ENCODE assay signal across 9 mouse cellular contexts in the genomic region with DNA sequence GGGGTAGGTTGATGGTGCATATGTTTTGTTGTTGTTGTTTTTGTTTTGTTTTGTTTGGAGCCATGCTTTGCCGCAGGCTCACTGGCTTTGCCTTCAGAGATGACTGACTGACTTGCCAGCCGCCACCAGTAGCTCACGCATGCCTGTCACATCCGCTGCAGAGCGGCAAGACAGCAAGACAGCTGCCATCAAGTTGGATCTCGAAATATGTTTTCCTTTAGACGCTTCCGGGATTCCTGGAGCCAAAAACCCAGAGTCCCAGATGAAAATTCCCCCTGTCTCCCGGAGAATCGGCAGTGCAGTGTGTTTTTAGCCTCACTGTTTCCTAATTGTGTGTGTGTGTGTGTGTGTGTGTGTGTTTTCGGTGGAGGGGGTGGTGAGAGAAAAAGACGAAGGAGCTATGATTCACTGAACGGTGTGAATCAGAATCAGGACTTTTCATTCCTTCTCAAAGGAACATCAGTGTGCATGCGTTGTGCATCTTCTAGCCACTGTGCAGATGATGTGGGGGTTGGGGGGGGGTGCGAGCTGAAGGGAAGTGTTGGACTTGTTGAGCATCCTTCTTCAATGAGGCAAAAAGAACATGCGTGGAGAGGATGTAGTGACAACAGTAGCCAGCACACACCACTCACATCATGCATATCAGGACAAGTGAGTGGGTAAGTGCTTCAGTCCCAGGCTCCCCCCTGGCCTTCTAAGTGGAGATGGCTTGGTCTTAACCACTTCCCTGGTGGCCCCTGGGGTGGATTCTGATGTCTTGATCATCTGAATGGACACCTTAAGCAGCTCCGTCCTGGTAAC.
A peak's percentile ranks its signal among the peaks of the same experiment; 100 is the strongest.
DNase-seq lines count a peak whose midpoint lies in the region; ATAC-seq and TF ChIP-seq lines count a peak whose summit lies in the region.
"Had no signal": no experiment of that assay in that cellular context is flagged by ENCODE, and none has a peak within 500 bp of the region (broad histone marks: within the 10 kb centered on the region; RNA-seq: fewer than 3 reads in every experiment).

No protein-coding gene starts in this region.

- no peak overlapping the region for H3K4me3 ChIP-seq in kidney, embryonic 16.5 days (ENCODE audit: low read length)
- H3K4me3 ChIP-seq in G1E (ENCODE audit: low read depth, low read length): peak overlapping the region; percentile 50; the same call in 1 of the 2 replicates
- no peak overlapping the region for H3K4me3 ChIP-seq in embryonic fibroblast, embryonic 13.5 days (ENCODE audit: insufficient read depth, low read length)
- H3K4me3 ChIP-seq in liver, embryonic 15.5 days (replicated peaks): no peak overlapping the region

- H3K4me2 ChIP-seq in kidney, embryonic 16.5 days (replicated peaks; ENCODE audit: low read depth, low read length): peak overlapping the region; percentile 23
- H3K4me2 ChIP-seq in liver, embryonic 15.5 days: peak overlapping the region; percentile 25

- peaks cover 34% of the 10 kb centered on the region for H3K4me1 ChIP-seq in kidney, embryonic 16.5 days (ENCODE audit: insufficient read depth, low read length)
- peaks cover 81% of the 10 kb centered on the region for H3K4me1 ChIP-seq in G1E (ENCODE audit: insufficient read depth, low read depth, low read length)
- peaks cover 27% of the 10 kb centered on the region for H3K4me1 ChIP-seq in embryonic fibroblast, embryonic 13.5 days (ENCODE audit: control insufficient read depth, insufficient read depth, low read length)
- H3K4me1 ChIP-seq in liver, embryonic 15.5 days (replicated peaks): peaks cover 62% of the 10 kb centered on the region

- no peaks in the 10 kb centered on the region for H3K36me3 ChIP-seq in kidney, embryonic 16.5 days (ENCODE audit: insufficient read depth, low read length)
- H3K36me3 ChIP-seq in G1E (replicated peaks): peaks cover 20% of the 10 kb centered on the region
- no peaks in the 10 kb centered on the region for H3K36me3 ChIP-seq in liver, embryonic 15.5 days (replicated peaks)

- H3K9me3 ChIP-seq in kidney, embryonic 16.5 days (ENCODE audit: low read length): no peaks in the 10 kb centered on the region
- H3K9me3 ChIP-seq in G1E (replicated peaks): no peaks in the 10 kb centered on the region
- H3K9me3 ChIP-seq in liver, embryonic 15.5 days (replicated peaks): no peaks in the 10 kb centered on the region

- no peak overlapping the region for H3K27ac ChIP-seq in kidney, embryonic 16.5 days (ENCODE audit: low read length)
- H3K27ac ChIP-seq in embryonic fibroblast, embryonic 13.5 days (ENCODE audit: insufficient read depth, low read length): peak overlapping the region; percentile 50
- no peak overlapping the region for H3K27ac ChIP-seq in liver, embryonic 15.5 days (replicated peaks)

- no peak for TF ChIP-seq POLR2A in embryonic fibroblast, embryonic 13.5 days (IDR thresholded peaks at IDR 0.05; ENCODE audit: low read depth, low read length)

- no peak for TF ChIP-seq CTCF in G1E (IDR thresholded peaks at IDR 0.05; ENCODE audit: low read depth, low read length)
- TF ChIP-seq CTCF in embryonic fibroblast, embryonic 13.5 days (IDR thresholded peaks at IDR 0.05; ENCODE audit: borderline replicate concordance, insufficient read depth, low read length): no peak

- no peak for ATAC-seq in kidney, embryonic 16.5 days (ENCODE audit: low FRiP score, low TSS enrichment)
- no peak for ATAC-seq in G1E (ENCODE audit: extremely low read depth, insufficient number of reproducible peaks, low FRiP score, poor library complexity, severe bottlenecking)
- no peak for ATAC-seq in liver, embryonic 15.5 days (ENCODE audit: insufficient read depth)
- ATAC-seq: inflammation-experienced regulatory T-cells, adult 6 months had no signal

- WGBS in kidney, embryonic 16.5 days: 51% methylated on average over 17 of the region's 17 CpGs
- 57% methylated on average over 17 of the region's 17 CpGs for WGBS in liver, embryonic 15.5 days (ENCODE audit: insufficient replicate concordance)

- peaks cover 17% of the 10 kb centered on the region for H3K27me3 ChIP-seq in kidney, embryonic 16.5 days (ENCODE audit: insufficient read depth, low read length)
- no peaks in the 10 kb centered on the region for H3K27me3 ChIP-seq in G1E (ENCODE audit: insufficient read depth, low read length)
- peaks cover 33% of the 10 kb centered on the region for H3K27me3 ChIP-seq in liver, embryonic 15.5 days

- no peak for DNase-seq in kidney, postnatal 36 days
- DNase-seq in G1E (ENCODE audit: low spot score): no peak
- no peak for DNase-seq in retina, embryonic 14.5 days (ENCODE audit: low spot score)
- DNase-seq in layer of hippocampus, postnatal 25 days (ENCODE audit: extremely low spot score in 1 of 2, low spot score in 1 of 2): no peak
- DNase-seq in cerebellum, postnatal 25 days: no peak

- no peak overlapping the region for H3K9ac ChIP-seq in kidney, embryonic 16.5 days (replicated peaks; ENCODE audit: low read length)
- H3K9ac ChIP-seq in liver, embryonic 15.5 days: no peak overlapping the region
